In genomic region chr1:106065679-106066078, GRCm38 (mm10) we compare ENCODE assay signal across 10 mouse cellular contexts.
DNase-seq lines count a peak whose midpoint lies in the region; ATAC-seq and TF ChIP-seq lines count a peak whose summit lies in the region.
"Had no signal": no experiment of that assay in that cellular context is flagged by ENCODE, and none has a peak within 500 bp of the region (broad histone marks: within the 10 kb centered on the region; RNA-seq: fewer than 3 reads in every experiment).

No protein-coding gene starts in this region.

- 42% methylated on average over 7 of the region's 7 CpGs for WGBS in forebrain, embryonic 16.5 days
- 47% methylated on average over 7 of the region's 7 CpGs for WGBS in forebrain, embryonic 12.5 days
- 28% methylated on average over 7 of the region's 7 CpGs for WGBS in liver, postnatal 0 days (ENCODE audit: insufficient replicate concordance)
- WGBS in liver, embryonic 11.5 days, result 42% methylated on average over 7 of the region's 7 CpGs
- 26% methylated on average over 7 of the region's 7 CpGs for WGBS in intestine, embryonic 15.5 days
- whole genome bisulfite sequencing in stomach, embryonic 14.5 days, result 24% methylated on average over 7 of the region's 7 CpGs
- WGBS in neural tube, embryonic 15.5 days, result 62% methylated on average over 7 of the region's 7 CpGs

- DNase-seq in liver, postnatal 0 days, result peak; percentile 24
- no peak for DNase-seq in liver, embryonic 11.5 days (ENCODE audit: low spot score)
- no peak for DNase-seq in T-cell, adult 2 months (ENCODE audit: low spot score)

- H3K27me3 ChIP-seq in forebrain, embryonic 16.5 days (replicated peaks; ENCODE audit: control insufficient read depth, insufficient read depth, low read length), result no peaks in the 10 kb centered on the region
- H3K27me3 ChIP-seq in forebrain, embryonic 12.5 days, result no peaks in the 10 kb centered on the region
- H3K27me3 ChIP-seq in liver, postnatal 0 days (ENCODE audit: insufficient read depth, low read length), result no peaks in the 10 kb centered on the region
- H3K27me3 ChIP-seq in liver, embryonic 11.5 days (replicated peaks; ENCODE audit: control insufficient read depth, insufficient read depth, low read length), result no peaks in the 10 kb centered on the region
- H3K27me3 ChIP-seq in intestine, embryonic 15.5 days (replicated peaks), result no peaks in the 10 kb centered on the region
- H3K27me3 ChIP-seq in stomach, embryonic 14.5 days (ENCODE audit: control insufficient read depth, insufficient read depth, low read length), result no peaks in the 10 kb centered on the region
- H3K27me3 ChIP-seq in neural tube, embryonic 15.5 days (replicated peaks), result no peaks in the 10 kb centered on the region
- H3K27me3 ChIP-seq: heart, embryonic 15.5 days had no signal

- H3K4me2 ChIP-seq in forebrain, embryonic 16.5 days (ENCODE audit: low read length), result no peak overlapping the region
- H3K4me2 ChIP-seq in forebrain, embryonic 12.5 days, result no peak overlapping the region
- no peak overlapping the region for H3K4me2 ChIP-seq in liver, postnatal 0 days (ENCODE audit: low read depth, low read length)
- H3K4me2 ChIP-seq in liver, embryonic 11.5 days, result no peak overlapping the region
- no peak overlapping the region for H3K4me2 ChIP-seq in intestine, embryonic 15.5 days (replicated peaks)
- H3K4me2 ChIP-seq in stomach, embryonic 14.5 days (replicated peaks; ENCODE audit: low read depth, low read length), result no peak overlapping the region
- H3K4me2 ChIP-seq in neural tube, embryonic 15.5 days, result no peak overlapping the region
- H3K4me2 ChIP-seq: heart, embryonic 15.5 days had no signal

- no peaks in the 10 kb centered on the region for H3K9me3 ChIP-seq in forebrain, embryonic 16.5 days (ENCODE audit: control insufficient read depth, low read length)
- H3K9me3 ChIP-seq in forebrain, embryonic 12.5 days, result no peaks in the 10 kb centered on the region
- no peaks in the 10 kb centered on the region for H3K9me3 ChIP-seq in liver, postnatal 0 days (ENCODE audit: low read length)
- no peaks in the 10 kb centered on the region for H3K9me3 ChIP-seq in liver, embryonic 11.5 days (ENCODE audit: control insufficient read depth, low read length)
- no peaks in the 10 kb centered on the region for H3K9me3 ChIP-seq in intestine, embryonic 15.5 days
- H3K9me3 ChIP-seq in stomach, embryonic 14.5 days (ENCODE audit: control insufficient read depth, low read depth, low read length), result no peaks in the 10 kb centered on the region
- H3K9me3 ChIP-seq in neural tube, embryonic 15.5 days (replicated peaks), result no peaks in the 10 kb centered on the region
- H3K9me3 ChIP-seq: heart, embryonic 15.5 days had no signal

- no peaks in the 10 kb centered on the region for H3K4me1 ChIP-seq in forebrain, embryonic 16.5 days (replicated peaks; ENCODE audit: control insufficient read depth, insufficient read depth, low read length)
- peaks cover 11% of the 10 kb centered on the region for H3K4me1 ChIP-seq in forebrain, embryonic 12.5 days
- H3K4me1 ChIP-seq in liver, postnatal 0 days (ENCODE audit: insufficient read depth), result no peaks in the 10 kb centered on the region; the same call in 1 of the 2 replicates
- H3K4me1 ChIP-seq in liver, embryonic 11.5 days (replicated peaks; ENCODE audit: control insufficient read depth, insufficient read depth, low read length), result no peaks in the 10 kb centered on the region
- H3K4me1 ChIP-seq in intestine, embryonic 15.5 days (replicated peaks), result 0 out of 2 replicates have a peak, but pooled peaks cover 3% of the 10 kb centered on the region
- H3K4me1 ChIP-seq in stomach, embryonic 14.5 days (ENCODE audit: control insufficient read depth, insufficient read depth, low read length), result no peaks in the 10 kb centered on the region
- no peaks in the 10 kb centered on the region for H3K4me1 ChIP-seq in neural tube, embryonic 15.5 days

- H3K36me3 ChIP-seq in forebrain, embryonic 16.5 days (ENCODE audit: control insufficient read depth, insufficient read depth), result no peaks in the 10 kb centered on the region
- no peaks in the 10 kb centered on the region for H3K36me3 ChIP-seq in forebrain, embryonic 12.5 days (replicated peaks)
- no peaks in the 10 kb centered on the region for H3K36me3 ChIP-seq in liver, postnatal 0 days (replicated peaks; ENCODE audit: insufficient read depth, low read length)
- H3K36me3 ChIP-seq in liver, embryonic 11.5 days (ENCODE audit: control insufficient read depth, insufficient read depth, low read length), result no peaks in the 10 kb centered on the region
- H3K36me3 ChIP-seq in intestine, embryonic 15.5 days, result no peaks in the 10 kb centered on the region
- no peaks in the 10 kb centered on the region for H3K36me3 ChIP-seq in stomach, embryonic 14.5 days (ENCODE audit: control insufficient read depth, insufficient read depth, low read length)
- H3K36me3 ChIP-seq in neural tube, embryonic 15.5 days, result no peaks in the 10 kb centered on the region
- H3K36me3 ChIP-seq: heart, embryonic 15.5 days had no signal

- no peak overlapping the region for H3K27ac ChIP-seq in forebrain, embryonic 16.5 days (ENCODE audit: low read length)
- no peak overlapping the region for H3K27ac ChIP-seq in forebrain, embryonic 12.5 days
- H3K27ac ChIP-seq in liver, postnatal 0 days (ENCODE audit: low read depth), result peak overlapping the region; percentile 56; the same call in 1 of the 2 replicates
- H3K27ac ChIP-seq in liver, embryonic 11.5 days (ENCODE audit: low read depth, low read length), result no peak overlapping the region
- no peak overlapping the region for H3K27ac ChIP-seq in intestine, embryonic 15.5 days
- H3K27ac ChIP-seq in stomach, embryonic 14.5 days (ENCODE audit: low read length), result no peak overlapping the region
- no peak overlapping the region for H3K27ac ChIP-seq in neural tube, embryonic 15.5 days (replicated peaks)
- H3K27ac ChIP-seq: heart, embryonic 15.5 days; liver, embryonic 14.5 days had no signal

- H3K4me3 ChIP-seq in forebrain, embryonic 16.5 days (replicated peaks; ENCODE audit: low read length), result no peak overlapping the region
- no peak overlapping the region for H3K4me3 ChIP-seq in forebrain, embryonic 12.5 days (replicated peaks)
- no peak overlapping the region for H3K4me3 ChIP-seq in liver, postnatal 0 days (ENCODE audit: low read depth, low read length)
- H3K4me3 ChIP-seq in liver, embryonic 11.5 days (ENCODE audit: low read depth, low read length), result no peak overlapping the region
- no peak overlapping the region for H3K4me3 ChIP-seq in intestine, embryonic 15.5 days (replicated peaks)
- no peak overlapping the region for H3K4me3 ChIP-seq in stomach, embryonic 14.5 days (ENCODE audit: low read depth, low read length)
- no peak overlapping the region for H3K4me3 ChIP-seq in neural tube, embryonic 15.5 days (replicated peaks)
- H3K4me3 ChIP-seq: heart, embryonic 15.5 days had no signal

- H3K9ac ChIP-seq in forebrain, embryonic 16.5 days (replicated peaks; ENCODE audit: low read depth, low read length), result no peak overlapping the region
- no peak overlapping the region for H3K9ac ChIP-seq in forebrain, embryonic 12.5 days
- no peak overlapping the region for H3K9ac ChIP-seq in liver, postnatal 0 days (replicated peaks)
- H3K9ac ChIP-seq in liver, embryonic 11.5 days (ENCODE audit: low read depth, low read length), result no peak overlapping the region
- H3K9ac ChIP-seq in intestine, embryonic 15.5 days, result no peak overlapping the region
- no peak overlapping the region for H3K9ac ChIP-seq in stomach, embryonic 14.5 days (replicated peaks; ENCODE audit: low read depth, low read length)
- no peak overlapping the region for H3K9ac ChIP-seq in neural tube, embryonic 15.5 days (replicated peaks)
- H3K9ac ChIP-seq: heart, embryonic 15.5 days; liver, embryonic 14.5 days had no signal

- ATAC-seq in forebrain, embryonic 16.5 days, result peak; percentile 74
- no peak for ATAC-seq in forebrain, embryonic 12.5 days (ENCODE audit: low FRiP score)
- peak; percentile 58; the same call in 1 of the 2 replicates for ATAC-seq in liver, postnatal 0 days
- ATAC-seq in liver, embryonic 11.5 days (replicated peaks; ENCODE audit: low FRiP score), result no peak
- ATAC-seq in intestine, embryonic 15.5 days, result peak; percentile 63
- ATAC-seq in stomach, embryonic 14.5 days (ENCODE audit: insufficient number of reproducible peaks, insufficient read depth, low FRiP score, low read depth), result peak; percentile 46; the same call in 1 of the 2 replicates
- ATAC-seq in neural tube, embryonic 15.5 days (ENCODE audit: low FRiP score), result no peak

- TF ChIP-seq EP300 in liver, postnatal 0 days (IDR thresholded peaks at IDR 0.05; ENCODE audit: low read depth), result no peak

- no peak for TF ChIP-seq CTCF in liver, postnatal 0 days (IDR thresholded peaks at IDR 0.05; ENCODE audit: low read depth)

Comparison
In these comparisons a context has a peak if more than half of its experiments do, and no peak if none do; other contexts are left out.
1. ATAC-seq: peak in forebrain, embryonic 16.5 days (single experiment), liver, postnatal 0 days (single experiment), intestine, embryonic 15.5 days (single experiment) and stomach, embryonic 14.5 days (single experiment); none in forebrain, embryonic 12.5 days (single experiment), liver, embryonic 11.5 days (single experiment) and neural tube, embryonic 15.5 days (single experiment).